Mouse (Mus musculus) hematopoietic stem cell, adult 5-6 weeks (primary cell): Measurements from ENCODE around the gene Insr. TPM values are rescaled to one million over a fixed set of nuclear protein-coding genes. Genes with fewer than 3 reads are reported as not detected.
"Not testable (repeated sequence)": the region's sequence is repeated elsewhere in the genome, so short reads cannot be mapped to it uniquely, and the experiment has no call there.

ENCODE experiments used
- ATAC-seq, 2 experiments: fragments of 125-278 bp in 1 of 2; replicated peaks in 1 of 2; 2 replicates each; pipeline ENCODE4 v1.8.0; 2016 to 2017; ENCODE audit warnings: inconsistent platforms in 2 of 2, mild to moderate bottlenecking in 2 of 2, moderate number of reproducible peaks in 2 of 2, low read depth in 1 of 2, moderate TSS enrichment in 1 of 2; ENCODE audit not compliant: low FRiP score in 2 of 2, poor library complexity in 2 of 2, severe bottlenecking in 2 of 2, insufficient read depth in 1 of 2, low TSS enrichment in 1 of 2
- total RNA-seq: library from RNA; stranded (forward); fragments of 172-1452, 232-1000 nt; gene quantifications from 2 replicates; pipeline ENCODE4 v1.2.3, GENCODE M21; 2017

Insr gene
- 15.3 and 19.0 TPM in 2 replicates for total RNA-seq

DNA sequence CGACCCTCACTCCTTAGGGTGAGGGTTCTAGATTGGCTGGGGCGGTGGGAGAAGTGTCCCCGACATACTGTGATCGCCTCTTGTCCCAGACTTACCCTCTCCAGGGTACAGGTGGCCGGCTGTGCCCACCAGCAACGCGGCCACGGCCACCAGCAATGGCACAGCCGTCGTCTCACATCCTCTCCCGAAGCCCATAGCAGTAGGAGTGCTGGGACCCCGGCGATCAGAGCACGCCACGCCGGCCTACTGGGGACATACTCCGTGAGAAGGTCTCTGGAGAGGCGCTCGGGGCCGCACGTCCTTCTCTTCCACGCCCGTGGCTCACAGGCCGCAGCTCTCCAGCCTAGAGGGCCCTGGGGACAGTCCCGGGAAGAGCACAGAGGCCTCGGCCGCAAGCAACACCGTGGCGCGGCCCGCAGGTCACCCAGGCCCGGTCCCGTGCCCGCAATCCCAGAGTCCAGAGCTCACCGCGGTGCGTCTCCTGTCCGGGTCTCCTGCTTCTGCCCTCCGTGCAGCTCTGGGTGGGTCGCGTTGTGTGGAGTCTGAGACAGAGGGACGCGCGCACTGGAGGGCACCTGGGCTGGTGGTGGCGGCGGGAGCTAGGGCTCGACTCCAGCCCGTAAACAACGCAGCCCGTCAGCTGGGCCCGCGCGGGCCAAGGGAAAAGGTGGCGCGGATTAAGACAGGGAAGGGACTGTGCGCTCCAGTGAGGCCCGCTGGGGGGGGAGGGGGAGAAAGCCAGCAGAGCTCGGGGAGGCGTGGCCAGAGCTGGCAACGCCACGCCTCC, at the start of gene Insr:
Gene Insr, minus strand, starts transcription at position 684 of the 787 bp plus-strand sequence.
- peak; percentile 84 to 95 for ATAC-seq

DNA sequence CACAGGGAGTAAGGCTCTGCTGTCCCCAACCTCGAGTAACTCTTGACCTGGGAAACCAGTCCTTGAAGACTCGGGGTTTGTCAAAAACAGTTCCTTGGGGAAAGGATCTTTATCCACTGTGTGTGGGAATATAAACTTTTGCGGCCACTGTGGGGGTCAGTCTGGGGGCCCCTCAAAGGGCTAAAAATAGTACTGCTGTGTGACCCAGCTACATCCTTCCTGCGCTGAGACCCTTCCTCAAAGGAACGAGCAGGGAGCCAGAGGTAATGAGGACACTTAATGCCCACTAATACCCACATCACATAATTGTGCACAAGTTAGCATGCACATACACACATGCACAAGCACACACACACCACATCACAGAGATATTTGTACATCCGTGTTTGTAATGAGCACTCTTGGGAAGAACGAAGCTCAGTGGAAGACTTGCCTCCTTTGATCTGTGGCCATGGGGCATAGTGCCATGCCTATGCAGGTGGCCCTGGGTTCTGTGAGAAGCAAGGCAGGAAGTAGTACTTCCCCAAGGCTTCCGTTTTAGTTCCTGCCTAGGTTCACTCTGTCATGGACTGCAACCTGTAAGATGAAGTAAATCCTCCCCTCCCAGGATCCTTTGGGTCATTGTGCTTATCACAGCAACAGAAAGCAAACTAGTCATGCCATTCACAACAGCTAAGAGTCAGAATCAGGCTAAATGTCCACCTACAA, 48.3 kb upstream of the Insr start:
- peak; percentile 82 to 85 for ATAC-seq

DNA sequence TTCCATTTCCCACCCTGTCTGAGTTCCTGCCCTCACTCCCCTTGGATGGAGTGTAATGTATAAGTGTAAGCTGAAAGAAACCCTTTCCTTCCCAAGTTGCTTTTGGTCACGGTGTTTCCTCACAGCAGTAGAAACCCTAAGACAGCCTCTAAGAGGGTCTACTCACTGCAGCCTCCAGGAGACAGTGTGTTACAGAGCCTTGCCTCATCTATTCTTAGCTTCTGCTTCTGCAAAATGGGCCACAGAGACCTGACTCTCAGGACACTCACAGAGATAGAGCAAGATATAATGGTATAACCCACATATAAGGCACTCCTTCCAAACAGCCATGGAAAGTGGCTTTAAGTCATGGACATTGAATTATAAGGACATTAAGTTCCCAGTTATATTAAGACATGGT, 47.6 kb upstream of the Insr start:
- ATAC-seq: peak; percentile 6 to 23; a peak in 1 of 4 replicates

DNA sequence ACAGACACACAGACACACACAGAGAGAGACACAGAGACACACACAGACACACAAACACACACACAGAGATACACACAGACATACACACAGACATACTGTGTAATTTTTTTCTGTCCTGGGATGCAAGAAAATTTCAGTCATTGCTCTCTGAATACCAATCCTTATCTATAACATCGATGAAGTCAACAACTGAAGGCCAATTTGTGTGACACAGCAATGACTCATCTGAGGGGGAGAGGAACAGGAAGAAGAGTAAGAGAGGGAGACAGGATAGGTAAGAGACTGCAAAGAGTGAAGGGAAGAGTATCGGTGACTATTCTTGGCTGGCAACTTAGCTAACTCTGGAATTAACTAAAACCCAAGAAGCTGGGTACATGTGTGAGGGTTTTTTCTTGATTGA, 44.8 kb upstream of the Insr start:
- no peak for ATAC-seq

DNA sequence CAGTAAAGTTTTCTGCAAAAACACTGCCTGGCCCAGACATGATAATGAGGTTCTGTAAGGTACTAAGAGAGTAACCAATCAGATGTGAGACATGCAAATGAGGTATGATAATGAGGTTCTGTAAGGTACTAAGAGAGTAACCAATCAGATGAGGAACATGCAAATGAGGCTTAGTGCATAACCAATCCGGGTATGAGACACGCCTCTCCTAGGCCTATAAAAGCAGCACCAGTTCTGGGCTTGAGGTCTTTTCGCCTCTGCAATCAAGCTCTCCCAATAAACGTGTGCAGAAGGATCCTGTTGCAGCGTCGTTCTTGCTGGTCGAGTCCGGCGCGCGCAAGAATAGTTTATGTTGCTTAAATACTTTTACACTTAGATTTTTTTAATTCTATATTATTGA, 39.9 kb upstream of the Insr start:
- ATAC-seq: not testable (repeated sequence)

DNA sequence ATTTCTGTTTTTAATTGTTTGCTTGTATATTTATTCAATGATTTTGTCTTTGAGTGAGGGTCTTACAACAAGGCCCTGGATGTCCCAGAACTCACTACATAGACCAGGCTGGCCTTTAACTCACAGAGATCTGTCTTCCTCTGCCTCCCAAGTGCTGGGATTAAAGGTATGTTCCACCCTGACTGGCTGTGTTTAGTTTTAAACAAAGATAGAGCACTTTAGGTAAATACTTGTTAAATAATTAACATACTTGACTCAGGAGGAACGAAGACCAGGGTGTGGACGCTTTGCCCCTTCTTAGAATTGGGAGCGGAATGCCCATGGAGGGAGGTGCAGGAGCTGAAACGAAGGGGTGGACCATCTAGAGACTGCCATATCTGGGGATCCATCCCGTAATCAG, 37.2 kb upstream of the Insr start:
- no peak for ATAC-seq

DNA sequence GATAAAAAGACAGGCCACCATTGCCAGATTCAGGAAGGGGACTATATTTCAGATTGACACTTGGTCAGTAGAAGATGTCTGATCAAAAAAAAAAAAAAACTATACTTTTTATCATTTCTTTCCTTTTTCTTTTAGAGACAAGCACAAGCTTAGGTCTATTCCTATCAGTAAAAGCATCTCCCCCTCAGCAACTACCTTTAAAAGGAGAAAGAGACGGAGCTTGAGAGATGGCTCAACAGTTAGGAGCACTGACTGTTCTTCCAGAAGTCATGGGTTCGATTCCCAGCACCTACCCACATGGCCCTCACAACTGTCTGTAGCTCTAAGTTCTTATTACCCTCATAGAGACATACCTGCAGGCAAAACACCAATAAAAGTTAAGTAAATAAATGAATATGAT, 34.9 kb upstream of the Insr start:
- no peak for ATAC-seq

DNA sequence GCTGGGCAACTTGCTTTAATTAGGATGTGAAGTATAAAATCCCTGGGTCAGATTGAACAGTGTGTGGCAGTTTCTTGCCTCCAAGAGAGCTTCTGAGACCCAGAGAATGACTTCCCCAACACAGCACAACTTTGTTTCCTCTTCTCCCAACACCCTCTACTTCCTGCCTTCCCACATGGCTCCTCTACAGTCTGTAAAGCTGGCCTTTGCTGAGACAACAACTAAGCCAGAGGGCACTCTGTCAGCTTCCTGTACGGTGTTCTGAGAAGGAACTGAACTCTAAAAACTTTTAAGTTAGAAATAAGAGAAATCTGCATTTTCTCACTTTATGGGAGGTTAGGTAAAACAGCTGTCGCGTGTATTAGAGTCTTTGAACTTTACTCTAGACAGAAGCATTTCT, 34.4 kb upstream of the Insr start:
- peak; percentile 42 to 75; a peak in 3 of 4 replicates for ATAC-seq

DNA sequence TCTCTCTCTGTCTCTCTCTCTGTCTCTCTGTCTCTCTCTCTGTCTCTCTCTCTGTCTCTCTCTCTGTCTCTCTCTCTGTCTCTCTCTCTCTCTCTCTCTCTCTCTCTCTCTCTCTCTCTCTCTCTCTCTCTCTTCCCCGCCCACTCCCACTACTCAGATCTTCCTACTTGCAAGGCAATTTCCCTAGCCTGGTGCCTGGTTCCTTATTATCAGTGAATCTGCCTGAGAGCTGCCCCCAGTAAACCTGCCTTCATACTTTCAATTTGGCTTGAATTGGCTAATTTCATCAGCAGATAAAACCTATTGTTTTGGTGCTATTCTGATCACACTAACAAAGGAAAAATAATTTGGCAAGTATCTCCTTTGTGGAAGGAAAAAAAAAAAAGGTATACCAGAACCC, 34.0 kb upstream of the Insr start:
- not testable (repeated sequence) for ATAC-seq

DNA sequence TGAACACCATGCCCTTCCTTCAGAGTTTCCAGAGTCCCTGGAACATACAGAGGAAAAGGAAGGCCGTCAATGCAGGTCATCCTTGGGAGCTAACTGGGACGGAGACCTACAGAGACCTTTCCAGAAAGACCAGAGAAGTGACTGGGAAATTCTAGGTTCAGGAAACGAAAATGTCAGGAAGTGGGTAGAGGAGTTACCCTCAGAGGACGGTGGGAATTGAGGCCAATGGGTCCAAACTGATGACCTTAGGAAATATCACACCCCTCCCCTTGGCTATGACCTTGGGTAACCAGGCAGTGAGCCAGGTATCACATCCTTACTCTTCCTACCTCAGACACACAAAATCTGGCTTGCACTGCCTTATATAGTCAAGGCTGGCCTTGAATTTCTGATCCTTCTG, 32.1 kb upstream of the Insr start:
- ATAC-seq: no peak

DNA sequence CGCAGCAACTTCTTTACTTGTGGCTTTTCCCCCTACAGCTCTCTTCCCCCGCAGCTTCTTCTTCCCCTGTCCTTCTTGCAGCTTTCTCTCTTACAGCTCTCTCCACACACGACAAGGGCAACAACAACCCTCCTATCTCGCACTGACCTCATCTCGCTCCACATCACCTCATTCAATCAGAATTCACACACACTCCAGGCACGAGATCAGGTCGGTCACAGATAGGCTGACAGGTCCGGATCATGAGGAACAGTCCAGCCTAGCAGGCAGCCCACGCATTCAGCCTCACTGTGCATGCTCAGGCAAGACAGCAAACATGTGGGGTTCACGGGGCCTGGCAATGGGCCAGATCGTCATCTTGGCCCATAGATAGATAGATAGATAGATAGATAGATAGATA, 30.2 kb upstream of the Insr start:
- no peak for ATAC-seq

DNA sequence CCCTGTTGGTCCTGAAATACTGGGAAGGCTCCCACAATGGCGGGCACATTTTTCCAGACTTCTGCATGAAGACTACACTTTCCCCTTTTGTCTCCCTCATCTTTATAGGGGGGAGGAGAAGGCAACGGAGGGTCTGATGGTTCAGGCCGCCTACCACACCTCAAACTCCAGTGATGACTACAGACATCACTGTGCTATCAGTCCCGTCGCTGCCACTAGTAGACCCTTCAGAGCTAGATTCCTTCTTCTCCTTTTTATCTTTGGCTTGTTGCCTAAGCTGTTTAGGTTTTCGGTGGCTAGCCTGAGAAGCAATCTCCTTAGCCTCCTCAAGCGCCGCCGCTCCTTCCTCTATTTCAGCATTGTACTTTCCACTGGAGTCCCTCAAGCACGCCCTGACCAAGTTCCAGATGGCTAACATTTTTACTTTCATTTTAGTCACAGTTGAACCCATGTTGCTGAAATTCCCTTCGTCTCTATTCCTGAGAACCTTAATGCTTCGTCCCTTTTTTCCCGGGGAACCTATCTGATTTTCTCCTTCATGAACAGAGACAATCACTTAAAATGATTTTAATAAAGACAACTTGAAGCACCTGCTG, 28.9 kb upstream of the Insr start:
- peak; percentile 32 to 58; a peak in 1 of 4 replicates for ATAC-seq

DNA sequence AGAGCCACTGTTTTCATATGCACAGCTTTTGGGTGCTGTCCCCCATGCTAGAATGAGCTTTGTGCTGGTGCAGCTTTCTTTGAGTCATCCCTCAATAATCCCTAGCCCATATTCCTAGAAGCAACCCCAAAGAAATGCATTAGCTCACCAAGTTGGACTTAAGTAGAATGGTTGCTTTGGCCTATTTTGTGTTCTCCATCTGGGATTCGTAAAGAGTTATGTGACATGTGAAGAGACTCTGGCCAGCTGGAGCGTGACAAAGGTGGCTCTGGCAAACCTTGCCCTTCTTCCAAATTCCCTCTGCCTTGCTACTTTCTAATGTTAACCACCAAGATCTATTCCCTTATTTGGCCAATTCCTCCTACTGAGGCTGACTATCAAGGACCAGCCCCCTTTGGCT, 22.7 kb upstream of the Insr start:
- no peak for ATAC-seq

DNA sequence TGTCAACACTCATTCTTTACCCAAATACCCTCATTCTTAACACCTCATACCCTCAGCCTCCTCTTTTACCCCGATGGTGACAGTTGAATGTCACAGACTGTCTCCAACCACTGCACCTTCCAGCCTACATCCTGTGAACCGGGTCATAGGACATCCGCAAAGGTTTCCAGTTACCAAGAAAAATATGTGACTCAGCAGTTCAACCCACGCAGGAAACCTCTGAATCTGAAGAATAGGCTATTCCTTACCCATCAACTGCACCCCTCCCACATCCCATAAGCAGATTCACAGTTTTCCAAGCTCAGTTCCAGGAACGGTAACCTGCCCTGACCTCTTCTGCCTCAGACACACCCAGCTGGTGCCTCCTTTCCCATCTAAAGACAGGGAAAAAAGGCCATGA, 19.9 kb upstream of the Insr start:
- ATAC-seq: no peak

DNA sequence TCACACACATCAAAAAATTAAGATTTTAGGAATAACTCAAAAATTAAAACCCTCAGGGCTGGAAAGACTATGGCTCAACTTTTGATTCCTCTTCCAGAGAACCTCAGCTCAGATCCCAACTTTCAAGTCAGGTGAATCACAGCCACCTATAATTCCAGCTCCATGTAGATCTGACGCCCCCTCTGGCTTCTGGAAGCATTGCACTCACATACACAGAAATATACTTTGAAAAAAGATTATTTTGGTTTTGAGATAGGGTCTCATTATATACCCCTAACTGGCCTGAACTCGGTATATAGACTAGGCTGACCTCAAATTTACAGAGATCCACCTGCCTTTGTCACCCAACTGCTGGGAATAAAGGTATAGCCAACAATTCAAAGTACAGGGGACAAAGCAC, 6.4 kb upstream of the Insr start:
- ATAC-seq: no peak

DNA sequence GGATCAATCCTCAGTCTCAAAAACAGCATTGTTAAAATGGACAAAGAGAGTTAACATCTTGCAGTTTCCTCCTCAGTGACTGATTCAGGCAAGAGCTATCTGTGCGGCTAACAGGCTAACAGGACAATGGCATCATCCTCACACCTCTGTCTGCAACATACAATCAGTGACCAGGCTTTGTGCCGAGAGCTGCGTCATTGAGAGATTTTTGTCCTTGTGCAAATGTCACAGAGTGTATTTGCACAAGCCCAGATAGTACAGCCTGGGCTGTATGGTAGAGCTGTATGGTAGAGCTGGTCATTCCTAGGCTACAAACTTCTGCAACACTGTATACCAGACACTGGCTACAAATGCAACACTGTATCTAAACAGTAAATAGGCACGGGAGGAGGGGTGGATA, 5.2 kb upstream of the Insr start:
- ATAC-seq: no peak

DNA sequence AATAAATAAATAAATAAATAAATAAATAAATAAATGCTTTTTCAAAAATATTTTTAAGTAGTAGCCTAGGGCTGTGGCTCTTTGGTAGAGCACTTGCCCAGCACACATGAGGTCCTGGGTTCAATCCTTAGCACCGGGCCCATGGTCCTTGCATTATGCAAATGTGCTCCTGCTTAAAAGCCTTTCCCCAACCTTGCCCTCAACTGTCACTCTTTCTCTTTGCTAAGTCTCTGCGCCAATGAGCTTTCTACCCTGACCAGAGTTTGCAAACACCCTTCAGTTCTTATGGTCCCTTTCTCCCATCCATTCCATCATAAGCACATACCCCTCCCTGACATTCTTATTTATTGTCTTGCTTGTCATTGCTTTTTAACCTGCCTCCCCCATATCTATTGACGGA, 1.9 kb upstream of the Insr start:
- no peak for ATAC-seq

DNA sequence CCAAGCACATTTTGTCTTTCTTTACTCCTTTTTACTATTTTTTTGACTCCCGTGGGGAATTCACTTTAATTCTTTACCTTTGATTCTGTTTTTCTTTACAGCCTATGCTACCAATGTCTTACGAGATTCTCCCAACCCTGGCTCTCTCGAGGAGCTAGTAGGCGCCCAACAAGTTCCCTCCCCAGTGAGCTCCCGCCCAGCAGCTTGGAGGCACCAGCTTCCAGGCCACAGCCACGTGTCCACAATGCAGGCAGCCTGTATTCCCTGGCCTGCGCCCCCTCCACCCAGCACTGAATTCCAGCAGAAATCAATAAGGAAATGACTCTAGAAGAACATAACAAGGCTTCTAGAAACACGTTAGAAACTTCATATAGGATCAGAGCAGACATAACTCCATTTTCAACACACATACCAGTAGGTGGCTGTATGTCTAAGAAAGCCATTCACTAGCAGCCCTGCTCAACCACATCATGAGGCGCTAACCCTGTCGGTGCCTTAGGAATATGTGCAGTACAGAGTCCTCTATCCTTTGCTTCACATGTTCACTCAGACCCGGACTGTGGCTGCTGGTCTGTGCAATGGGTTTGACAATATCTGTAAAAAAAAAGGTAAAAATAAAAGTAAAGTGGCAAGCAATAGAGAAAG, 971 bp upstream of the Insr start:
- ATAC-seq: peak; percentile 25 to 36; a peak in 3 of 4 replicates
